Mouse (Mus musculus): Measurements from ENCODE around the gene Dnah6.

Dnah6 gene

GRCm38 (mm10) chr6:73227376-73228158, 6.1 kb upstream of the Dnah6 start:
- DNase-seq, result peak; percentile 68

DNA sequence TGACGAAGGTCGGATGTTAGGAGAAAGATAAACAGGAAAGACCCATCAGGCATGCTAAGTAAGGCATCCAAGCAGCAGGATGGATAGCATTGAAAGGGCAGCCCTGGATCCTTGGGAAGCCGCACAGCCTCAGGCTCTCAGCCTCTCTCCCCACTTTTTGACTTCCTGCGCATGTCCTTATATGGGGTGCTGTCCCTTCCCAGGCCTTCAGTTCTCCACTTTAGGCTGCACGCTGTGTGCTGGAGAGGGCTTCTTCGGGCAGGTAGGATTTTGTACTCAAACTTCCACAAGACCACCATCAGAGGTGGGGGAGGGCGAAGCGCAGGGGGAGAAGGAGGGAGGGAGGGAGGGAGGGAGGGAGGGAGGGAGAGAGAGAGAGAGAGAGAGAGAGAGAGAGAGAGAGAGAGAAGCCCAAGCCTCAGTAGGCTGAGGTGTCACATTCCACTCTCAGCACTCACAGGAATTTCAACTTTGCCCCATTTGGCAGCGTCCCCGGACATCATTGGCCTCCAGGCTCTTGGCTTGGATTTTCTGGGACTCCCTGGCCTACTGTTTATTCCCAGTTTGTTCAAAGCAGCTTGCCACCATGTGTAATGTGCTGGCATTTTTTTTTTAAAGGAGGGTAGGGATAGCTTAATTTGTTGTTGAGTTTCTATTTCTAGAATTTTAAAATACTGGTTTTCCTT, 1.5 kb upstream of the Dnah6 start:
- peak; percentile 95 for DNase-seq

GRCm38 (mm10) chr6:73221958-73222735, 696 bp upstream of the Dnah6 start:
- peak; percentile 34 for DNase-seq

DNA sequence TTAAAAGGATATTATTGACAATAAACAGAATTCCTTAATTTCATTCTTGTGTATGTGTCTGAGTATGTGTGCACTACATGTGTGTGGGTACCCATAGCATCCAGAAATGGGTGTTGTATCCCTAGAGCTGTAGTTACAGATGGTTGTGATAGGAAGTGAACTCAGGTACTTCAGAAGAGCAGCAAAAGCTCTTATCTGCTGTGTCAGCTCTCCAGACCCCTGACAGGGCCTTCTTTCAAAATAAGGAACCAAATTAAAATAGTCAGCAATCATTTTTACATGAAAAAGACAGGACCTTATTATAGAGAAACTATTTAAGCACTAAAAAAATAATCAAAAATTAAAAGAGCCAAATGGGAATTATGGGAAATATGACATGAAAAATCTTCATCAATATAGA, 9.8 kb downstream of the Dnah6 start:
- no peak for DNase-seq

GRCm38 (mm10) chr6:73211036-73211435, 10.4 kb downstream of the Dnah6 start:
- DNase-seq, result no peak

DNA sequence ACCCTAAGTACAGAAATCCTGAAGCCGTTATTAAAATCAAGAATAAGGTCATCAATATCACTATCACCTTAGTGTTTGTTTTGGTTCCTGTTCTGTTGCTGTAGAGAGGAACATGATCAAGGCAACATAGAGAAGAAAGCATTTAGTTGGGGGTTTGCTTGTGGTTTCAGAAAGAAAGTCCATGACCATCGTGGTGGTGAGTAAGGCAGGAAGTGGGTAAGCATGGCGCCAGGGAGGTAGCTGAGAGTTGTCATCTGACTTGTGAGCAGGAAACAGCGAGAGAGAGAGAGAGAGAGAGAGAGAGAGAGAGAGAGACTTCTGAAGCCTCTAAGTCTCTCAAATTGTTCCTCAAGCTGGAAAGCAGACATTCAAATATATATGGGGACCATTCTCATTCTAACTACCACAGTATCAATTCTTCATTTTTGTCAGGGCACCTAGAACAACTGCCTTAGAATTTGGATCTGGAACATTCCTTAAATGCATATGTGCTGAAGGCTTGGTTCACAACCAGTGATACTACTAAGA, 10.9 kb downstream of the Dnah6 start:
- DNase-seq, result no peak

- DNase-seq, result no peak
Measured at GRCm38 (mm10) chr6:73209598-73209997, 11.9 kb downstream of the Dnah6 start.

GRCm38 (mm10) chr6:73204937-73205336, 16.5 kb downstream of the Dnah6 start:
- no peak for DNase-seq

DNA sequence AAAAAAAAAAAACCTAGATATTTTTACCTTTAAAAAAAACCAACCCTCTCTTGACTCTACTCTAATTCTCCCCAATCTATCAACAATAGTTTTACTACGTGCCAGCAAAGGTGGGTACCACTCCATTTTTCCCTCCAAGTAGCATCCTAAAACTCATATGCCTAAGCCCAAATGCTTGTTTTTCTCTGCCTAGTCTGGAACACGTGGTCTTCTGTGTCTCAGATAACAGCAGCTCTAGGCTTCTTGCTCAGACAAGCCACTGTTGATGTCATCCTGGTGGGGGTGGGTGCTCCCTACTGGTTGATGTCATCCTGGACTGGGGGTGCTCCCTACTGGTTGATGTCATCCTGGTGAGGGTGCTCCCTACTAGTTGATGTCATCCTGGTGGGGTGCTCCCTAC, 17.7 kb downstream of the Dnah6 start:
- DNase-seq, result no peak

GRCm38 (mm10) chr6:73195291-73195690, 26.2 kb downstream of the Dnah6 start:
- DNase-seq, result no peak

DNA sequence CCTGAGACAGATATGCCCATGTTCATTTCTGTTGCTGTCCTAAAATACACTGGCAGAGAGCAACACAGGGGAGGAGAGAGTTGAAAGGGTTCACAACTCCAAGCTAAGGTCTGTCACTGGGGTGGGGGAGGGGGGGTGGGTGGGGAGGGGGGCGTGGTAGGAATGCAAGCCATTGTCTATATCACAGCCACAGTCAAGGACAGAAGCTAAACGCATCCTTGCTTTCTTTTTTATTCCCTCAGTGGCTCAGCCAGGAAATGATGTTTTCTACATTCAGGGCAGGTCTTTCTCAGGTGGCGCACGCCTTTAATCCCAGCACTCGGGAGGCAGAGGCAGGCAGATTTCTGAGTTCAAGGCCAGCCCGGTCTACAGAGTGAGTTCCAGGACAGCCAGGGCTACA, 30.7 kb downstream of the Dnah6 start:
- no peak for DNase-seq

DNA sequence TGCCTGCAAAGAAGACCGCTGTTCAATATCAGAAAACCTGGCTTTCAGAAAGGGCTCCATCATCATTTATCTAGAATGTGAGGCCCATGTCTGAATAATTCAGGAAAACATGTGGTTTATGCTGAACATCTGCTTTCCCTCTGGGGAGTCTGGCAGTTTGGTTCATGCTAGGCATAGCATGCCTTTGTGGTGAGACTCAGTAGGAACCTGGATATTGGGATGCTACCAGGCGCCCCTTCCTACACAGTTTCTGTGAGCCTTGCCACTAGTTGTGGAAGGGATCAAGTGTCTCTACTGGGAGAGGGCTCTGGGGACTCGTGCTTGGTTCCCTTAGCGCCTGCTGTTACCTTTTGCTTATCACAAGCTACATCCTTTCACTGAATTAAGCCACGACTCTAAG, 37.2 kb downstream of the Dnah6 start:
- DNase-seq, result no peak

- peak; percentile 5 for DNase-seq
Measured at GRCm38 (mm10) chr6:73182987-73183386, 38.5 kb downstream of the Dnah6 start.

- no peak for DNase-seq
Measured at GRCm38 (mm10) chr6:73182410-73182809, 39.0 kb downstream of the Dnah6 start.

- DNase-seq, result no peak
Measured at GRCm38 (mm10) chr6:73182006-73182405, 39.4 kb downstream of the Dnah6 start.

- no peak for DNase-seq
Measured at GRCm38 (mm10) chr6:73175156-73175555, 46.3 kb downstream of the Dnah6 start.

GRCm38 (mm10) chr6:73167230-73167629, 54.2 kb downstream of the Dnah6 start:
- DNase-seq, result no peak

GRCm38 (mm10) chr6:73162958-73163357, 58.5 kb downstream of the Dnah6 start:
- no peak for DNase-seq

DNA sequence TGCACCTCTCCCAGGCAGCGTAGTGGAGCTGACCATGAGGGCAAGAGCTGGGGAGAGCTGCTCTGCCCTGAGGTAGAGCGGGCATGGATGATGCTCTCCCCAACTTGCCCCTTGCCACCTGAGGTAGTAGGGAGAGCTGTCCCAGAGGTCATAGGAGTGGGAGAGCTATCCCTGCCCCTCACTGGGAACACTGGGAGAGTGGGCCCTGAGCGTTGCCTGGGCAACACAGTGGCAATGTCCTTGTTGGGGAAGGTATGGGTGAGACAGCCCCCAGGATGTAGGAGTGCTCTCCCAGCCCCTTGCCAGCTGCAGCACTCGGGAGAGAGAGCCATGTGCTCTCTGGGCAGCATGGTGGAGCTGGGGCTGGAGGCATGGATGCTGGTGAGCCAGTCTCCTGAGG, 60.1 kb downstream of the Dnah6 start:
- no peak for DNase-seq

DNA sequence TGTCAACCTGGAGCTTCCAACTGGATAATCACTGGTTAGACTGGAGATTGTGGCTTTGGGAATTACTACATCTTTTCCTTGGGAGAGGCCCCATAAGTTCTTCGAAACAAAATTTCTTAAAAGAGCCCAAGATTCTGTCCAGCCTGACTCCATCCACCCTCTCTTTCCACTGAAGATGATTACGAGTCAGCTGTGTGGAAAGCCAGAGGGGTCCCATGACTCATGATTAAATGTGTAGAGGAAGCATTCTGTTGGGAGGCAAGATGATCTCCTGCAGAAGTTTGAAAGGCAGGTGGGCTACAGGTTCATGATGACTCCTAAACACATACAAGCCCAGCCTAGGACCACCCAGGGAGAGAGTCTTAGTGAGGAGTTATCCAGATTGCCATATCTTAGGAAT, 66.0 kb downstream of the Dnah6 start:
- no peak for DNase-seq

GRCm38 (mm10) chr6:73153675-73154074, 67.8 kb downstream of the Dnah6 start:
- peak; percentile 86 for DNase-seq

GRCm38 (mm10) chr6:73143403-73143802, 78.0 kb downstream of the Dnah6 start:
- no peak for DNase-seq

GRCm38 (mm10) chr6:73142776-73143175, 78.7 kb downstream of the Dnah6 start:
- no peak for DNase-seq

Data from lung, postnatal 10 days (tissue).